ENCODE assay signal across 13 mouse cellular contexts in genomic region chr3:26641351-26642249, GRCm38 (mm10). TPM values are rescaled to one million over a fixed set of nuclear protein-coding genes. Genes with fewer than 3 reads are reported as not detected.
DNase-seq lines count a peak whose midpoint lies in the region; ATAC-seq and TF ChIP-seq lines count a peak whose summit lies in the region.
"Had no signal": no experiment of that assay in that cellular context is flagged by ENCODE, and none has a peak within 500 bp of the region (broad histone marks: within the 10 kb centered on the region; RNA-seq: fewer than 3 reads in every experiment).

No protein-coding gene starts in this region.

- H3K4me2 ChIP-seq in CH12.LX (ENCODE audit: insufficient read depth, low read depth, poor library complexity, severe bottlenecking), result no peak overlapping the region
- H3K4me2 ChIP-seq in midbrain, embryonic 16.5 days (ENCODE audit: low read length), result no peak overlapping the region
- H3K4me2 ChIP-seq: liver, embryonic 12.5 days; stomach, embryonic 15.5 days had no signal

- WGBS in hindbrain, embryonic 10.5 days, result 48% methylated on average over 15 of the region's 15 CpGs
- WGBS in midbrain, embryonic 16.5 days, result 32% methylated on average over 15 of the region's 15 CpGs

- no peak for TF ChIP-seq RAD21 in CH12.LX (IDR thresholded peaks at IDR 0.05; ENCODE audit: low read depth, low read length)

- no peaks in the 10 kb centered on the region for H3K36me3 ChIP-seq in CH12.LX (replicated peaks in 1 of 2; ENCODE audit: control insufficient read depth in 1 of 2, insufficient read depth in 1 of 2, low read length in 1 of 2)
- H3K36me3 ChIP-seq in hindbrain, embryonic 10.5 days, result no peaks in the 10 kb centered on the region
- no peaks in the 10 kb centered on the region for H3K36me3 ChIP-seq in midbrain, embryonic 16.5 days (ENCODE audit: control insufficient read depth, insufficient read depth, low read length)
- H3K36me3 ChIP-seq: liver, embryonic 12.5 days; stomach, embryonic 15.5 days had no signal

- no peaks in the 10 kb centered on the region for H3K79me2 ChIP-seq in CH12.LX (replicated peaks; ENCODE audit: control insufficient read depth, extremely low read depth, insufficient read depth, poor library complexity, severe bottlenecking)

- TF ChIP-seq POLR2A in CH12.LX (IDR thresholded peaks at IDR 0.05; ENCODE audit: low read depth, low read length), result no peak

- intact Hi-C loops in left cerebral cortex, adult 2 months (cut with DNase I), result no loop called here

- no peak overlapping the region for H3K27ac ChIP-seq in CH12.LX (ENCODE audit: insufficient read depth, low read depth)
- no peak overlapping the region for H3K27ac ChIP-seq in hindbrain, embryonic 10.5 days
- no peak overlapping the region for H3K27ac ChIP-seq in midbrain, embryonic 16.5 days (ENCODE audit: low read length)
- H3K27ac ChIP-seq in left cerebral cortex, adult 2 months, result no peak overlapping the region
- H3K27ac ChIP-seq: liver, embryonic 12.5 days; macrophage; stomach, embryonic 15.5 days had no signal

- no peaks in the 10 kb centered on the region for H3K27me3 ChIP-seq in CH12.LX (replicated peaks)
- H3K27me3 ChIP-seq in hindbrain, embryonic 10.5 days (ENCODE audit: insufficient read depth, poor library complexity, severe bottlenecking), result no peaks in the 10 kb centered on the region
- H3K27me3 ChIP-seq in midbrain, embryonic 16.5 days (ENCODE audit: control insufficient read depth, insufficient read depth, low read depth, low read length), result no peaks in the 10 kb centered on the region
- H3K27me3 ChIP-seq: liver, embryonic 12.5 days; stomach, embryonic 15.5 days had no signal

- DNase-seq in CH12.LX (ENCODE audit: extremely low read depth), result peak; percentile 5
- DNase-seq in embryo, embryonic 11 days, result peak; percentile 68
- peak; percentile 51 for DNase-seq in hindbrain, embryonic 10.5 days (ENCODE audit: low spot score)
- DNase-seq in adrenal gland, postnatal 36 days, result no peak
- DNase-seq in thymus, postnatal 14 days, result no peak
- no peak for DNase-seq in left cerebral cortex, adult 2 months (ENCODE audit: extremely low spot score in 1 of 2, low spot score in 2 of 2)

- ATAC-seq in midbrain, embryonic 16.5 days, result peak; percentile 53; the same call in 1 of the 2 replicates
- ATAC-seq: inflammation-experienced regulatory T-cells, adult 6 months; liver, embryonic 12.5 days had no signal

- in situ Hi-C loops in CH12.LX (cut with MboI; ENCODE audit: low pct_ligation_motif_present, low pct_unique_long_range_greater_than_20kb, low sequenced_read_pairs), result no loop called here

- H3K9ac ChIP-seq in CH12.LX (ENCODE audit: insufficient read depth, low read depth), result no peak overlapping the region
- H3K9ac ChIP-seq in midbrain, embryonic 16.5 days (ENCODE audit: low read depth, low read length), result no peak overlapping the region
- H3K9ac ChIP-seq: liver, embryonic 12.5 days; stomach, embryonic 15.5 days had no signal

- no peak overlapping the region for H3K4me3 ChIP-seq in CH12.LX (replicated peaks in 1 of 3; ENCODE audit: low read depth in 2 of 3, low read length in 2 of 3, poor library complexity in 1 of 3)
- no peak overlapping the region for H3K4me3 ChIP-seq in hindbrain, embryonic 10.5 days
- no peak overlapping the region for H3K4me3 ChIP-seq in midbrain, embryonic 16.5 days (ENCODE audit: low read depth, low read length)
- H3K4me3 ChIP-seq in left cerebral cortex, adult 2 months, result no peak overlapping the region
- H3K4me3 ChIP-seq: liver, embryonic 12.5 days; stomach, embryonic 15.5 days had no signal

- TF ChIP-seq EP300 in CH12.LX (IDR thresholded peaks at IDR 0.05; ENCODE audit: low read length), result no peak

- H3K9me3 ChIP-seq in CH12.LX (replicated peaks; ENCODE audit: low read length), result no peaks in the 10 kb centered on the region
- no peaks in the 10 kb centered on the region for H3K9me3 ChIP-seq in hindbrain, embryonic 10.5 days
- H3K9me3 ChIP-seq in midbrain, embryonic 16.5 days (replicated peaks; ENCODE audit: control insufficient read depth, low read length, poor library complexity, severe bottlenecking), result no peaks in the 10 kb centered on the region
- H3K9me3 ChIP-seq: liver, embryonic 12.5 days; stomach, embryonic 15.5 days had no signal

- H3K4me1 ChIP-seq in CH12.LX (ENCODE audit: control insufficient read depth in 1 of 2, insufficient read depth in 2 of 2), result peaks cover 0 to 13% of the 10 kb centered on the region in 2 experiments; a peak in 1 of 4 replicates
- peaks cover 25% of the 10 kb centered on the region for H3K4me1 ChIP-seq in hindbrain, embryonic 10.5 days (replicated peaks)
- peaks cover 5% of the 10 kb centered on the region; the same call in 1 of the 2 replicates for H3K4me1 ChIP-seq in midbrain, embryonic 16.5 days (ENCODE audit: control insufficient read depth, insufficient read depth, low read length)
- H3K4me1 ChIP-seq: liver, embryonic 12.5 days; stomach, embryonic 15.5 days had no signal

- TF ChIP-seq CTCF in CH12.LX (conservative IDR thresholded peaks at IDR 0.05 in 1 of 2, IDR thresholded peaks at IDR 0.05 in 1 of 2; ENCODE audit: low read depth in 2 of 2, low read length in 2 of 2), result no peak
- TF ChIP-seq CTCF in left cerebral cortex, adult 2 months (IDR thresholded peaks at IDR 0.05), result no peak

- dilution Hi-C loops in CH12.LX (cut with MboI; ENCODE audit: extremely low pct_ligation_motif_present, extremely low pct_unique_long_range_greater_than_20kb, low sequenced_read_pairs), result no loop called here

TF ChIP-seq in CH12.LX, 34 proteins besides CTCF, POLR2A, EP300 and RAD21:
- TF ChIP-seq MAX (IDR thresholded peaks at IDR 0.05; ENCODE audit: low read length), result no peak

RNA-seq across cellular contexts. Expression of gene Spata16, which starts 4.2 kb away (rescaled TPM):
- not detected in 2 replicates for total RNA-seq in CH12.LX (2012; rRNA removed)
- not detected in 2 replicates for total RNA-seq in CH12.LX (2014; rRNA removed)
- polyA plus RNA-seq in CH12.LX (2012; ENCODE audit: insufficient read length, low read depth), result not detected in 2 replicates
- not detected in 2 replicates for polyA plus RNA-seq in hindbrain, embryonic 10.5 days (2016; fragmentation: Nextera tagmentation; extraction: Ambion mirVana)
- polyA plus RNA-seq in midbrain, embryonic 16.5 days (2015; fragmentation: Nextera tagmentation; extraction: Ambion mirVana), result not detected in 2 replicates
- not detected for total RNA-seq in adrenal gland, postnatal 36 days (2021)
- total RNA-seq in left cerebral cortex, adult 2 months (2021), result not detected
- total RNA-seq: granulocyte monocyte progenitor cell, adult 5-6 weeks; layer of hippocampus, postnatal 10 days had no signal
- polyA plus RNA-seq: inflammation-experienced regulatory T-cells, adult 6 months; liver, embryonic 12.5 days; macrophage; stomach, embryonic 15.5 days had no signal

Comparison
In these comparisons a context has a peak if more than half of its experiments do, and no peak if none do; other contexts are left out.
1. DNase-seq: peak in CH12.LX (single experiment), embryo, embryonic 11 days (single experiment) and hindbrain, embryonic 10.5 days (single experiment); none in adrenal gland, postnatal 36 days (0 of 2), thymus, postnatal 14 days (single experiment) and left cerebral cortex, adult 2 months (0 of 2).